Mouse (Mus musculus) ES-Bruce4 (cell line): Measurements from ENCODE around the gene Bckdk.

Experiments used
- CTCF ChIP-seq: IDR thresholded peaks from one replicate; pipeline ENCODE4 v1.8.1; 2011; ENCODE audit warnings: low read depth, low read length
- POLR2A ChIP-seq: IDR thresholded peaks from one replicate; pipeline ENCODE4 v1.8.1; 2011; ENCODE audit warnings: low read length; ENCODE audit not compliant: insufficient read depth

DNA sequence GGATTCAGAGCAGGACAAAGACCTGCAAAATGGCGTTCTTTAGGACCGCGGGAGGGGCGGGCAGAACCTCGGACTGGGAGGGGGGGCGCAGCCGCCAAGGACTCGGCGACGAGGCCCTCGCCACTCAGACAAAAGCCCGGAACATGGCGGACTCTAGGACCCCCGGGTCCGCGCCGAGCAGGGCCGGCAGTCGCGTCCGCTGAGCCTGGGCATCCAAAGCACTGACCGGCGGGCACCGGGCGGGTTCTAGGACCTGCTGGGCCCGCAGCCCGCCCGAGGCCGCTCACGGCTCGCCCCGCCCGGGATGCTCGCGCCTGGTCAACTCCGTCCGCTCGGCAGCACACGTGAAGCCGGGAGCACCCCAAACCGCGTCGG lies 28.3 kb upstream of the Bckdk start:
- TF ChIP-seq CTCF (no peak), POLR2A (no peak)
